Mouse (Mus musculus) lung, adult 2 months (tissue): Measurements from ENCODE around the gene Cdh22. TPM values are rescaled to one million over a fixed set of nuclear protein-coding genes. Genes with fewer than 3 reads are reported as not detected.

ENCODE experiments used
- DNase-seq: peaks from one replicate; pipeline ENCODE4 v3.0.0; 2022
- H3K4me1 ChIP-seq: fragments of 200-500 bp; 2 replicates; pipeline ENCODE4 v1.6.1; 2011; ENCODE audit warnings: low read length; ENCODE audit not compliant: control insufficient read depth, insufficient read depth
- H3K4me3 ChIP-seq: fragments of 200-500 bp; replicated peaks from 2 replicates; pipeline ENCODE3; 2011; ENCODE audit warnings: low read depth, mild to moderate bottlenecking, control low read depth, low read length; ENCODE audit errors: extremely low read depth
- CTCF ChIP-seq: fragments of 200-500 bp; IDR thresholded peaks from 2 replicates; pipeline ENCODE4 v1.5.1; 2011; ENCODE audit warnings: mild to moderate bottlenecking, low read length, control low read depth; ENCODE audit not compliant: insufficient read depth
- POLR2A ChIP-seq: fragments of 200-500 bp; IDR thresholded peaks from 2 replicates; pipeline ENCODE4 v1.6.1; 2011; ENCODE audit warnings: low read depth, mild to moderate bottlenecking, control low read depth, low read length, borderline replicate concordance; ENCODE audit errors: extremely low read depth
- WGBS: fragments of 180-500 bp; shearing (Covaris S2); methylation state at CpG from one replicate; pipeline ENCODE4 v1.1.7; 2018; 5-methylcytosine and 5-hydroxymethylcytosine counted together
- polyA plus RNA-seq: library from polyadenylated mRNA; depleted of rRNA; stranded (reverse); fragments of >200 nt; gene quantifications from 2 replicates; pipeline ENCODE4 v1.2.3, GENCODE M21; 2012; rRNA removed

The Cdh22 gene
- polyA plus RNA-seq, 1 experiment, result 2.0 TPM

DNA sequence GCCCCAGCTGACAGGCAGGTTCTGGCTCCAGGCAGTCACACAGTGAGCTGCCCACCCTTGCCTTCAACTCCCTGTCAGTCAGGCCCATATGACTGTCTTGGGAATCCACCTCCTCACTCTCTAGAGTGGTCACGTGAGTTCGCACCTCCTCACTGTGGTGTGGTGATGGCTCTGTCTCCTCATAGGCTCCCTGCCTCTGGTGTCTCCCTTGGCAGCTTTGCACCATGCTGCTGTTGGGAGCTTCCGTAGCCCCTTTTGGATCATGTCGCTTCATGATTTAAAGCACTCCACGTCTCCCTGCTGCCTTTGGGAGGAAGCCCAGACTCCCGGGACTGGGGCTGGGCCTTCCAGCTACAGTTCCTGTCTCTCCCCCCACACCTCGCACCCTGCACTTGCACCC, 170.2 kb downstream of the Cdh22 start:
- no peak for TF ChIP-seq CTCF
- no peak for TF ChIP-seq POLR2A
- DNase-seq, result no peak
- 58% methylated on average over 7 of the region's 7 CpGs for WGBS
- Histone ChIP-seq H3K4me3 (no peak overlapping the region), H3K4me1 (no peaks in the 10 kb centered on the region)

DNA sequence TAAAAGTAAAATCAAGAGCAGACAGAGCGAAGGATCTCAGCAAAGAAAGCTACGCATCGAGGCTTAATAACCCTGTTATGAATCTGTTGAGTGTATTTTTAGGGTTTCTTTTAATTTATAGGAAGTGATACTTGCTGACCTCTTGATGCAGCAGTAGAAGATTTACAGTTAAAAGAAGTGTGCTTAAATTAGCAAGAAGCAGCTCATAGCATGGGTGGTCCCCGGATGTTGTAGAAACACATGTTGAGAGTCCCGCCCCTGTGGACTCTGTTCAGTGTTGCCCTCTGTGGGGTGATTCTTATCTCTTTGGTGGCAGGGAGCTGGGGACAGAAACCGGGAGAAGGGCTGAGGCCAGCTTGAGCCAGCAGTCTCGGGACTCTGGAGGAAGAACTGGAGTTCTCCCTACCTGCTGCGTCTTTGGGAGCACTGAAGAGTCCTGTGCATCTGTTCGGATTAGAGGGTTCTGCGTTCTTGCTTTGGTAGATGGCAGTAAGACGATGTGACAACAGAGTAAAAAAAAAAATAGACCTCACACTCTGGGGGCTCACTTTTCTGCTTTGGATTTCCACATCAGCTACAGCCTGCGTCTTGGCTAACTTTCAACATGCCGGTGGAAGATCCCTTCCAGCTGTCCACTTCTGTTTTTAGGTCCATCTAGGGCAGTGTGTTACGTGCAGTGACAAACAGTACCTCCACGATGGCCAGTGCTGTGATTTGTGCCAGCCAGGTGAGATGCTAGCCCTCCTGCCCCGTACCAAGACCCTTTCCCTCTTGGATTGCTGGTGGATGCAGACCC, 172.8 kb downstream of the Cdh22 start:
- DNase-seq, result no peak
- Histone ChIP-seq H3K4me3 (no peak overlapping the region), H3K4me1 (peaks cover under 1% of the 10 kb centered on the region; the same call in 1 of the 2 replicates)
- TF ChIP-seq CTCF (no peak), POLR2A (no peak)
- WGBS, result 53% methylated on average over 16 of the region's 16 CpGs

Other genes with a start within 250 kb of the Cdh22 start
- 27.7 and 29.1 TPM in 2 replicates for gene Ncoa5, start 200.0 kb downstream of the Cdh22 start, polyA plus RNA-seq
- gene Cd40, start 179.2 kb downstream of the Cdh22 start, polyA plus RNA-seq, result 36.2 and 51.7 TPM in 2 replicates
- gene 1700025C18Rik, start 144.1 kb downstream of the Cdh22 start, polyA plus RNA-seq, result not detected in 2 replicates
- 52.3 and 55.0 TPM in 2 replicates for gene Slc35c2, start 53.0 kb upstream of the Cdh22 start, polyA plus RNA-seq
- 95.0 and 148 TPM in 2 replicates for gene Elmo2, start 91.6 kb upstream of the Cdh22 start, polyA plus RNA-seq
- 0.46 and 1.3 TPM in 2 replicates for gene Zfp663, start 133.9 kb upstream of the Cdh22 start, polyA plus RNA-seq
- 2.6 and 3.5 TPM in 2 replicates for gene Zfp334, start 153.4 kb upstream of the Cdh22 start, polyA plus RNA-seq
- 0.07 and 0.09 TPM in 2 replicates for gene Ocstamp, start 165.6 kb upstream of the Cdh22 start, polyA plus RNA-seq
- gene Slc13a3, start 238.4 kb upstream of the Cdh22 start, polyA plus RNA-seq, result 3.1 and 3.4 TPM in 2 replicates